Mouse (Mus musculus): ENCODE measurements around the gene Olfr1325.
"Not testable (repeated sequence)": the region's sequence is repeated elsewhere in the genome, so short reads cannot be mapped to it uniquely, and the experiment has no call there.

Gene Olfr1325

DNA sequence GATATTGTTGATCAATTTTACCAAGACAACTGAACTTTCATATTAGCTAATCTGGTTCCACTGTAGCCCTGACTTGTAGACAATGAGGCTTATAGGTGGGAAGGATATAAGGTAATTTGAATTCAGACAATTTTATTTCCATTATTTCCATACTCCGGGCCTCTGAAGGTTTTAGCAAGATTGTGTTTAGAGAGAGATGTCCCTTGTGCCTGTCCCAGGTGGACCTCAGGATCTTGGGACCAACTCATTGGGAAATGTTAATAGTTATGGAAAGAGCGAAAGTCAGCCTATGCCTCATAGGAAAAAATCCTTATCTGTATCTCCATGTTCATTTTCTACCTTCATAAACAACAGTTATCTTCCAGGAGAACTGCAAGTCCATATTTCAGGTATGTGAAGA, at the start of gene Olfr1325:
Olfr1325 (plus strand) TSS at position 301 of the 400 bp plus-strand sequence.
- no peak for DNase-seq

DNA sequence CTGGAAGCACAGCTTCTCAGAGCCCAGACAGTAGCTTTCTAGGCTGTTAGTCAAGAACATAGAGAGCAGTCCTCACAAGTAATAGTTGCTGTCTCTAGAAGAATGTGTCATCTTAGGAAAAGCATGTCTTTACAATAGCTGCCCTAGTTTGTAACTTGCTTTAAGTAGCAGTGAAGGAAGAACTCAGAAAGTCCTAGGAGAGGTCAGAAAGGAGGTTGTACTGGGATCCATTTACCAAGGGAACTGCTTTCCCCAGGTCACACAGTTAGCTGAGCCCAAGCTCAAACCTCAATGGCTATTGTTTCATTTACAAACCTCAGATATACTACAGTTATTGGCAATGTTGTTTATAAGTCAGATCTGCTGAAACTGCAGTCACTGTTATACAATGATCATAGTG, 17.7 kb upstream of the Olfr1325 start, which contains the start of gene Olfr1326-ps1:
Olfr1326-ps1 (minus strand) TSS at position 101 of the 400 bp plus-strand sequence.
- DNase-seq, result no peak

DNA sequence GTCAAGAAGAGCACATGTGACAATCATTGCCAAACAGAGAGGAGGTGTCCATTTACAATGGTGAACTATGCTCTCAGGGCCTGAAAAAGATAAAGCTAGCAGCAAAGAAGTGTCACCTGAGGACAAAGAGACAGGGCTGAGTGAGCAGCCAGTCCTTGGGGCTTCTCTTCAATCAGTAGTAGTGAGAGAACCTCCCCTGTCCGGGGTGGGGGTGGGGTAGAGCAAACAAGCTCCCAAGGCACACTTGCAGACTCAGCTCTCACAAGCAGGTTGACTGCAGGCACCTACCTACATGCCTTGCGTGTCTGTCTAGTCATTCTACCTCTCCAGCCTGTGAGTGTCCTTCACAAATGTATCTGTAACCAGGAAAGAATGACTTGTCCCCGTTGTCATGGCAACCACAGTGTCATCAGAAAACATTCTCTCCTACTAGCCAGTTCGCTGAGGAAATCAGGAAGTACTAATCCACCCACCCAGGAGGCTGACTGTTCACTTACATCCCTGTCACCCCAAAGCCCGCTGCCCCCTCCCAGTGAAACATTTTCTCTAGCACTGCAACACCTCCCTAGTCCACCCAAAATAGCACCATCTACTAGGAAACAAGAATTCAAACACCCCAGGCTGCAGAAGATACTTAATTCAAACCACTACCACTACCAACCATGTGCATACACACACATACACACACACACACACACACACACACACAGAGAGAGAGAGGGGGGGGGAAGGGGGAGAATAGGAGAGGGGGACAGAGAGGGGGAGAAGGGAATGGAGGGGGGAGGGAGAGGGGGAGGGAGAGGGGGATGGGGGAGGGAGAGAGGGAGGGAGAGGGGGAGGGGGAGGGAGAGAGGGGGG, 53.2 kb downstream of the Olfr1325 start, which contains the start of gene Gm5640:
Gm5640 (minus strand) TSS at position 170 of the 858 bp plus-strand sequence.
- not testable (repeated sequence) for DNase-seq

DNA sequence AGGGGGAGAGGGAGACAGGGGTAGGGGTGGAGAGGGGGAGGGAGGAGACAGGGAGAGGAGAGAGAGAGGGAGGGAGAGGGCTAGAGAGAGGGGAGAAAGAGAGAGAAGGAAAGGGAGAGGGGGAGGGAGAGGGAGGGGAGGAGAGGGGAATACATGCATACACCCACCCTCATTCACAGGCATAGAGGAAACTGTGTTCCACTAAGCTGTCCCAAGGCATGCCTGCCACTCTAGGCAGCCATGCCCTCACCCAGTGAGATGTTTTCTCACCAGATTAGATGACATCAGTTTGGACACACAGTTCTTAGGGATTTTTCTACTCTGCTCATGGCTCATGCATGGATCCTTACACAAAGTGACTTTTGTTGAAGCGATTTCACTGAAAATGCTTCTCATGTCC, 53.9 kb downstream of the Olfr1325 start:
- not testable (repeated sequence) for DNase-seq

All from kidney, adult 18-20 months (tissue).